In the genomic region with DNA sequence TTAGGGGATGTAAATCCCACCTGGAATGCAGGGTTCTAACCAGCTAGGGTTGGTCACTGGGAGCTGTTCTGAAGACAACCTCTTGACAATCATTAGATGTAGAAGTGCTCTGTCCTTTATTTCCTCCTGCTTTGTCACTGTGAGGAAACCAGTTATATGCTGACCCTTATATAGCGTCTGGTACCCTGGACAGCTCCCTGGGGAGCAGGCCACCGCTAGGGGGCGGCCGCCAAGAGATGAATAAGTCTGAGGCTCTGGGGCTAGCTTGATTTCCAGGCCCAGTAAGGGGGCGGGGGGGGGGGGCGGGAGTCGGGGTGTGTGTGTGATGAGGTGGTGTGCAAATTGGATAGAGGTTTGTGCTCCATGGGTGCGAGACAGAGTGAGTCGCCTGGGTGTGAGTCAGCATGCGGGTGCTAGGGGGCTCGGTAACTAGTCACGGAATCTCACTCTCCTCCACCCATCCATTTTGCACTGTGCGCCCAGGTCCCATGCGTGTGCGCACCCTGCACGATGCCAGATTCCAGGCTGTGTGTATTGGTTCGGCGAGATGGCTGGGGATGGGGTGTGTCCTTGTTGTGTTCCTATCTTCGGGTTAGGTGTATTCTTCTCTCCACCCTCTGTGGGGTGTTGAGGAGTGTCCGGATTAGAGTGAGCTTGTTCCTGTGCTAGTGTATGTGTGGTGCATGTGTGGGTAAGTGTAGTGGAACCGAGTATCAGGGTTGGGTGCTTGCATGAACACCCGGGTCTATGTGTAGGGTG, we compare ENCODE assay signal across 8 mouse cellular contexts. TPM values are rescaled to one million over a fixed set of nuclear protein-coding genes. Genes with fewer than 3 reads are reported as not detected.
A peak's percentile ranks its signal among the peaks of the same experiment; 100 is the strongest.
DNase-seq lines count a peak whose midpoint lies in the region; ATAC-seq and TF ChIP-seq lines count a peak whose summit lies in the region.
"Had no signal": no experiment of that assay in that cellular context is flagged by ENCODE, and none has a peak within 500 bp of the region (broad histone marks: within the 10 kb centered on the region; RNA-seq: fewer than 3 reads in every experiment).

A gene (plus strand): TSS at position 635 of the 759 bp plus-strand sequence.

- H3K4me3 ChIP-seq in E14TG2a.4 (replicated peaks; ENCODE audit: low read length), result peak within 1 kb of the TSS; percentile 75
- peak within 1 kb of the TSS; percentile 27 for H3K4me3 ChIP-seq in embryonic facial prominence, embryonic 11.5 days (ENCODE audit: low read depth, low read length)
- peak within 1 kb of the TSS; percentile 36 for H3K4me3 ChIP-seq in hindbrain, embryonic 11.5 days (ENCODE audit: low read depth, low read length)
- H3K4me3 ChIP-seq in left cerebral cortex, adult 2 months, result peak within 1 kb of the TSS; percentile 60

- peaks cover 70% of the 10 kb centered on the region for H3K27me3 ChIP-seq in E14TG2a.4 (ENCODE audit: insufficient read depth, low read length)
- peaks cover 30% of the 10 kb centered on the region for H3K27me3 ChIP-seq in embryonic facial prominence, embryonic 11.5 days (ENCODE audit: control insufficient read depth, insufficient read depth, low read length)
- H3K27me3 ChIP-seq in hindbrain, embryonic 11.5 days (ENCODE audit: control insufficient read depth, insufficient read depth, low read length), result peaks cover 34% of the 10 kb centered on the region

- 2% methylated on average over 19 of the region's 22 CpGs for WGBS in embryonic facial prominence, embryonic 11.5 days
- 3% methylated on average over 22 of the region's 22 CpGs for WGBS in hindbrain, embryonic 11.5 days

- no peak within 1 kb of the TSS for H3K9ac ChIP-seq in embryonic facial prominence, embryonic 11.5 days (replicated peaks; ENCODE audit: low read length)
- H3K9ac ChIP-seq in hindbrain, embryonic 11.5 days (ENCODE audit: low read depth, low read length), result 0 out of 2 replicates have a peak within 1 kb of the TSS, but pooled peaks have one; percentile 2

- H3K4me2 ChIP-seq in embryonic facial prominence, embryonic 11.5 days (ENCODE audit: low read depth, low read length), result peak within 1 kb of the TSS; percentile 35
- peak within 1 kb of the TSS; percentile 79 for H3K4me2 ChIP-seq in hindbrain, embryonic 11.5 days (replicated peaks; ENCODE audit: low read depth, low read length)

- ATAC-seq in embryonic facial prominence, embryonic 11.5 days (replicated peaks; ENCODE audit: insufficient number of reproducible peaks, low FRiP score, low TSS enrichment, low read depth), result peak; percentile 51; the same call in 1 of the 2 replicates
- ATAC-seq in hindbrain, embryonic 11.5 days (ENCODE audit: low FRiP score), result peak; percentile 74

- DNase-seq in R1 (ENCODE audit: low read depth, low spot score), result peak; percentile 80
- DNase-seq in embryonic facial prominence, embryonic 11.5 days (ENCODE audit: low spot score), result peak; percentile 84
- peak; percentile 84 for DNase-seq in hindbrain, embryonic 11.5 days (ENCODE audit: low spot score)
- DNase-seq in left cerebral cortex, adult 2 months (ENCODE audit: extremely low spot score in 1 of 2, low spot score in 2 of 2), result peak; percentile 53 to 66
- peak; percentile 78 for DNase-seq in mesoderm, embryonic 11.5 days (ENCODE audit: low read depth, low spot score)
- peak; percentile 6 for DNase-seq in spleen, adult 12 weeks (ENCODE audit: low spot score)

- peaks cover 10% of the 10 kb centered on the region for H3K4me1 ChIP-seq in E14TG2a.4 (replicated peaks; ENCODE audit: low read depth, low read length)
- no peaks in the 10 kb centered on the region; the same call in 1 of the 2 replicates for H3K4me1 ChIP-seq in embryonic facial prominence, embryonic 11.5 days (ENCODE audit: control insufficient read depth, insufficient read depth, low read length)
- peaks cover 4% of the 10 kb centered on the region; the same call in 1 of the 2 replicates for H3K4me1 ChIP-seq in hindbrain, embryonic 11.5 days (replicated peaks; ENCODE audit: control insufficient read depth, insufficient read depth, low read length)

- H3K9me3 ChIP-seq in E14TG2a.4 (ENCODE audit: low read length), result no peaks in the 10 kb centered on the region
- no peaks in the 10 kb centered on the region for H3K9me3 ChIP-seq in embryonic facial prominence, embryonic 11.5 days (replicated peaks; ENCODE audit: control insufficient read depth, low read length)
- H3K9me3 ChIP-seq in hindbrain, embryonic 11.5 days (ENCODE audit: control insufficient read depth, low read length), result no peaks in the 10 kb centered on the region

- intact Hi-C loops in left cerebral cortex, adult 2 months (cut with DNase I), result loop anchor here (2.0 to 10.0 kb wide), 4 partner anchors 146 to 573 kb away; no protein-coding TSS in a partner anchor

- no peak within 1 kb of the TSS for H3K27ac ChIP-seq in embryonic facial prominence, embryonic 11.5 days (replicated peaks; ENCODE audit: low read depth, low read length)
- H3K27ac ChIP-seq in hindbrain, embryonic 11.5 days (ENCODE audit: low read depth, low read length), result no peak within 1 kb of the TSS
- peak within 1 kb of the TSS; percentile 76 for H3K27ac ChIP-seq in left cerebral cortex, adult 2 months

- peak; percentile 63 for TF ChIP-seq CTCF in E14TG2a.4 (conservative IDR thresholded peaks at IDR 0.05; ENCODE audit: low read length)
- peak; percentile 67 for TF ChIP-seq CTCF in left cerebral cortex, adult 2 months (IDR thresholded peaks at IDR 0.05)

- H3K36me3 ChIP-seq in E14TG2a.4 (ENCODE audit: insufficient read depth, low read length), result no peaks in the 10 kb centered on the region
- no peaks in the 10 kb centered on the region for H3K36me3 ChIP-seq in embryonic facial prominence, embryonic 11.5 days (replicated peaks; ENCODE audit: control insufficient read depth, insufficient read depth, low read depth, low read length)
- H3K36me3 ChIP-seq in hindbrain, embryonic 11.5 days (ENCODE audit: control insufficient read depth, insufficient read depth, low read length), result no peaks in the 10 kb centered on the region

RNA-seq across cellular contexts. Expression of the gene that starts here (rescaled TPM):
- polyA plus RNA-seq in embryonic facial prominence, embryonic 11.5 days (2014; fragmentation: Nextera tagmentation; extraction: Ambion mirVana), result 0.74 and 1.2 TPM in 2 replicates
- 2.1 and 2.3 TPM in 2 replicates for polyA plus RNA-seq in hindbrain, embryonic 11.5 days (2014; fragmentation: Nextera tagmentation; extraction: Ambion mirVana)
- total RNA-seq in left cerebral cortex, adult 2 months (2021), result 10 to 100 TPM; 51.9 to 53.4 TPM
- total RNA-seq: heart, postnatal 36 days had no signal

Comparison
In these comparisons a context has a peak if more than half of its experiments do, and no peak if none do; other contexts are left out.
1. DNase-seq: peak in every context shown above with its lines; median percentile 84 in embryonic facial prominence, embryonic 11.5 days; 84 in hindbrain, embryonic 11.5 days; 80 in R1; 78 in mesoderm, embryonic 11.5 days; 60 in left cerebral cortex, adult 2 months; 6 in spleen, adult 12 weeks.